Comparison of ENCODE assay signal across 9 mouse cellular contexts in genomic region chr6:38144161-38144998, GRCm38 (mm10). TPM values are rescaled to one million over a fixed set of nuclear protein-coding genes. Genes with fewer than 3 reads are reported as not detected.
DNase-seq lines count a peak whose midpoint lies in the region; ATAC-seq lines count a peak whose summit lies in the region.
"Had no signal": no experiment of that assay in that cellular context is flagged by ENCODE, and none has a peak within 500 bp of the region (broad histone marks: within the 10 kb centered on the region; RNA-seq: fewer than 3 reads in every experiment).

No protein-coding gene starts in this region.

- WGBS in heart, embryonic 12.5 days, result 51% methylated on average over 9 of the region's 9 CpGs
- WGBS in stomach, embryonic 15.5 days, result 36% methylated on average over 9 of the region's 9 CpGs

- no peaks in the 10 kb centered on the region for H3K27me3 ChIP-seq in heart, embryonic 12.5 days (replicated peaks)
- H3K27me3 ChIP-seq in stomach, embryonic 15.5 days (replicated peaks), result no peaks in the 10 kb centered on the region

- H3K4me3 ChIP-seq in heart, embryonic 12.5 days, result no peak overlapping the region
- no peak overlapping the region for H3K4me3 ChIP-seq in stomach, embryonic 15.5 days (replicated peaks)

- peak; percentile 83 for DNase-seq in urinary bladder, postnatal 14 days (ENCODE audit: low spot score)
- no peak for DNase-seq in urinary bladder, adult 2 months (ENCODE audit: low spot score)
- peak; percentile 76 to 86 for DNase-seq in kidney, postnatal 4 days
- no peak for DNase-seq in right cerebral cortex, postnatal 14 days
- no peak for DNase-seq in MN1 (ENCODE audit: low spot score)

- no peak overlapping the region for H3K9ac ChIP-seq in heart, embryonic 12.5 days
- no peak overlapping the region for H3K9ac ChIP-seq in stomach, embryonic 15.5 days

- H3K9me3 ChIP-seq in heart, embryonic 12.5 days (replicated peaks), result no peaks in the 10 kb centered on the region
- no peaks in the 10 kb centered on the region for H3K9me3 ChIP-seq in stomach, embryonic 15.5 days

- H3K27ac ChIP-seq in heart, embryonic 12.5 days (ENCODE audit: poor library complexity, severe bottlenecking), result peak overlapping the region; percentile 75
- peak overlapping the region; percentile 54 for H3K27ac ChIP-seq in stomach, embryonic 15.5 days

- H3K36me3 ChIP-seq in heart, embryonic 12.5 days, result peaks cover 14% of the 10 kb centered on the region
- peaks cover 2% of the 10 kb centered on the region; the same call in 1 of the 2 replicates for H3K36me3 ChIP-seq in stomach, embryonic 15.5 days

- no peak overlapping the region for H3K4me2 ChIP-seq in heart, embryonic 12.5 days
- no peak overlapping the region for H3K4me2 ChIP-seq in stomach, embryonic 15.5 days

- H3K4me1 ChIP-seq in heart, embryonic 12.5 days (replicated peaks), result peaks cover 21% of the 10 kb centered on the region
- peaks cover 7% of the 10 kb centered on the region; the same call in 1 of the 2 replicates for H3K4me1 ChIP-seq in stomach, embryonic 15.5 days

- ATAC-seq in heart, embryonic 12.5 days (ENCODE audit: insufficient number of reproducible peaks, low FRiP score), result peak; percentile 37; the same call in 1 of the 2 replicates
- ATAC-seq in stomach, embryonic 15.5 days (ENCODE audit: insufficient read depth, low FRiP score, low read depth), result no peak
- no peak for ATAC-seq in monocyte, adult 5-6 weeks (replicated peaks; ENCODE audit: insufficient number of reproducible peaks, low FRiP score, low TSS enrichment, poor library complexity, severe bottlenecking)

RNA-seq across cellular contexts. Expression of gene Atp6v0a4, which starts 20.0 kb away (rescaled TPM):
- polyA plus RNA-seq in urinary bladder, adult 2 months (2012; rRNA removed), result 1.1 and 1.5 TPM in 2 replicates
- polyA plus RNA-seq in heart, embryonic 12.5 days (2016; fragmentation: Nextera tagmentation; extraction: Ambion mirVana), result 0.06 and 0.15 TPM in 2 replicates
- polyA plus RNA-seq in stomach, embryonic 15.5 days (2015; fragmentation: Nextera tagmentation; extraction: Ambion mirVana), result 7.3 and 7.8 TPM in 2 replicates
- not detected in 3 replicates for total RNA-seq in monocyte, adult 5-6 weeks (2017)
- polyA plus RNA-seq: limb, embryonic 11.5 days had no signal

RNA-seq across cellular contexts. Expression of gene Tmem213, which starts 35.3 kb away (rescaled TPM):
- not detected in 2 replicates for polyA plus RNA-seq in urinary bladder, adult 2 months (2012; rRNA removed)
- not detected in 2 replicates for polyA plus RNA-seq in heart, embryonic 12.5 days (2016; fragmentation: Nextera tagmentation; extraction: Ambion mirVana)
- polyA plus RNA-seq in stomach, embryonic 15.5 days (2015; fragmentation: Nextera tagmentation; extraction: Ambion mirVana), result 1.4 and 1.8 TPM in 2 replicates
- not detected in 3 replicates for total RNA-seq in monocyte, adult 5-6 weeks (2017)
- polyA plus RNA-seq: limb, embryonic 11.5 days had no signal

Comparison
In these comparisons a context has a peak if more than half of its experiments do, and no peak if none do; other contexts are left out.
1. DNase-seq: peak in urinary bladder, postnatal 14 days (single experiment) and kidney, postnatal 4 days (2 of 2); none in urinary bladder, adult 2 months (single experiment), right cerebral cortex, postnatal 14 days (single experiment) and MN1 (single experiment).